Mouse (Mus musculus) neural tube, embryonic 11.5 days (tissue): Measurements from ENCODE around the gene Bcl2a1b. TPM values are rescaled to one million over a fixed set of nuclear protein-coding genes. Genes with fewer than 3 reads are reported as not detected.
"Not testable (repeated sequence)": the region's sequence is repeated elsewhere in the genome, so short reads cannot be mapped to it uniquely, and the experiment has no call there.

Experiments used
- ATAC-seq: fragments of 200-750 bp; cut with Nextera tagmentation; 2 replicates; pipeline ENCODE4 v1.8.0; 2017; ENCODE audit warnings: moderate number of reproducible peaks, mild to moderate bottlenecking, moderate TSS enrichment, moderate library complexity; ENCODE audit not compliant: insufficient read depth, low FRiP score, low TSS enrichment
- DNase-seq: peaks from one replicate; pipeline ENCODE4 v3.0.0-alpha.2; 2015; ENCODE audit warnings: low spot score
- H3K27ac ChIP-seq: fragments of 300-500 bp; sonication (generic); 2 replicates; pipeline ENCODE4 v1.5.1; 2014; ENCODE audit warnings: low read depth, mild to moderate bottlenecking, low read length
- H3K27me3 ChIP-seq: fragments of 300-500 bp; sonication (generic); 2 replicates; pipeline ENCODE4 v1.6.1; 2014; ENCODE audit warnings: mild to moderate bottlenecking, low read length, mixed read lengths; ENCODE audit not compliant: control insufficient read depth, insufficient read depth
- H3K36me3 ChIP-seq: fragments of 300-500 bp; sonication (generic); 2 replicates; pipeline ENCODE4 v1.6.1; 2014; ENCODE audit warnings: mild to moderate bottlenecking, low read length, moderate library complexity, mixed read lengths; ENCODE audit not compliant: control insufficient read depth, insufficient read depth
- H3K4me1 ChIP-seq: fragments of 300-500 bp; sonication (generic); 2 replicates; pipeline ENCODE4 v1.6.1; 2014; ENCODE audit warnings: low read length, mixed read lengths; ENCODE audit not compliant: control insufficient read depth, insufficient read depth
- H3K4me2 ChIP-seq: fragments of 300-500 bp; sonication (generic); 2 replicates; pipeline ENCODE4 v1.6.1; 2014; ENCODE audit warnings: low read depth, mild to moderate bottlenecking, moderate library complexity
- H3K4me3 ChIP-seq: fragments of 300-500 bp; sonication (generic); 2 replicates; pipeline ENCODE4 v1.5.1; 2014; ENCODE audit warnings: low read depth, low read length
- H3K9ac ChIP-seq: fragments of 300-500 bp; sonication (generic); 2 replicates; pipeline ENCODE4 v1.6.1; 2014; ENCODE audit warnings: mild to moderate bottlenecking, low read length
- H3K9me3 ChIP-seq: fragments of 300-500 bp; sonication (generic); 2 replicates; pipeline ENCODE4 v1.6.1; 2016; ENCODE audit warnings: low read length; ENCODE audit not compliant: control insufficient read depth
- WGBS: fragments of 180-500 bp; shearing (Covaris S2); extraction: QIAGEN DNeasy Blood & Tissue Kit; methylation state at CpG from one replicate; pipeline ENCODE4 v1.1.7; 2014; 5-methylcytosine and 5-hydroxymethylcytosine counted together
- polyA plus RNA-seq: library from polyadenylated mRNA; unstranded; fragments of >200 nt; fragmentation: Nextera tagmentation; extraction: Ambion mirVana; gene quantifications from 2 replicates; pipeline ENCODE4 v1.2.1, GENCODE M21; 2014

The Bcl2a1b gene
- polyA plus RNA-seq, result 0.41 and 0.78 TPM in 2 replicates

GRCm38 (mm10) chr9:89198969-89199416 is at the start of gene Bcl2a1b, which contains the start of gene Gm29094:
Gene Bcl2a1b, plus strand, starts transcription at chr9:89199209.
Gene Gm29094, plus strand, starts transcription at chr9:89199379.
- H3K9me3 ChIP-seq, H3K36me3 ChIP-seq, H3K4me2 ChIP-seq, H3K4me3 ChIP-seq, DNase-seq, H3K27me3 ChIP-seq, H3K27ac ChIP-seq, H3K9ac ChIP-seq, H3K4me1 ChIP-seq, ATAC-seq: not testable (repeated sequence)
- 95% methylated on average over 5 of the region's 5 CpGs for WGBS

- not testable (repeated sequence) for H3K36me3 ChIP-seq, H3K4me2 ChIP-seq, H3K27ac ChIP-seq, H3K9me3 ChIP-seq, H3K4me3 ChIP-seq, DNase-seq, ATAC-seq, H3K27me3 ChIP-seq, H3K4me1 ChIP-seq, H3K9ac ChIP-seq
These were observed 26.5 kb upstream of the Bcl2a1b start for GRCm38 (mm10) chr9:89172539-89172938.

- H3K4me3 ChIP-seq, H3K9ac ChIP-seq, ATAC-seq, H3K9me3 ChIP-seq, H3K36me3 ChIP-seq, H3K4me2 ChIP-seq, H3K27me3 ChIP-seq, H3K27ac ChIP-seq, H3K4me1 ChIP-seq: not testable (repeated sequence)
- peak; percentile 29 for DNase-seq
- 34% methylated on average over 2 of the region's 3 CpGs for WGBS
These were observed 20.2 kb upstream of the Bcl2a1b start for GRCm38 (mm10) chr9:89178833-89179232.

GRCm38 (mm10) chr9:89179469-89179868 is 19.5 kb upstream of the Bcl2a1b start:
- H3K4me3 ChIP-seq, DNase-seq, H3K4me2 ChIP-seq, ATAC-seq, H3K27me3 ChIP-seq, H3K36me3 ChIP-seq, H3K9ac ChIP-seq, H3K4me1 ChIP-seq, H3K9me3 ChIP-seq, H3K27ac ChIP-seq: not testable (repeated sequence)
- 88% methylated on average over 2 of the region's 4 CpGs for WGBS

- not testable (repeated sequence) for H3K9ac ChIP-seq, ATAC-seq, H3K9me3 ChIP-seq, H3K4me3 ChIP-seq, H3K4me2 ChIP-seq, H3K4me1 ChIP-seq, H3K27ac ChIP-seq, DNase-seq, H3K36me3 ChIP-seq, H3K27me3 ChIP-seq
- 83% methylated on average over 15 of the region's 15 CpGs for WGBS
These were observed 12.0 kb upstream of the Bcl2a1b start for GRCm38 (mm10) chr9:89187006-89187405.

GRCm38 (mm10) chr9:89195483-89195882 is 3.5 kb upstream of the Bcl2a1b start:
- not testable (repeated sequence) for H3K27me3 ChIP-seq

GRCm38 (mm10) chr9:89197509-89197908 is 1.5 kb upstream of the Bcl2a1b start:
- 88% methylated on average over 1 of the region's 1 CpGs for WGBS
- not testable (repeated sequence) for H3K36me3 ChIP-seq, H3K9ac ChIP-seq, ATAC-seq, DNase-seq, H3K4me3 ChIP-seq, H3K27me3 ChIP-seq, H3K4me2 ChIP-seq, H3K9me3 ChIP-seq, H3K4me1 ChIP-seq, H3K27ac ChIP-seq

More at GRCm38 (mm10) chr9:89195483-89195882, 3.5 kb upstream of the Bcl2a1b start:
- not testable (repeated sequence) for H3K9ac ChIP-seq, H3K4me1 ChIP-seq, H3K9me3 ChIP-seq, H3K27ac ChIP-seq, ATAC-seq, H3K4me2 ChIP-seq, H3K4me3 ChIP-seq, H3K36me3 ChIP-seq, DNase-seq

GRCm38 (mm10) chr9:89198349-89198748 is 660 bp upstream of the Bcl2a1b start:
- WGBS, result 94% methylated on average over 3 of the region's 3 CpGs
- not testable (repeated sequence) for H3K9ac ChIP-seq, H3K4me2 ChIP-seq, H3K9me3 ChIP-seq, DNase-seq, H3K27me3 ChIP-seq, H3K4me1 ChIP-seq, H3K27ac ChIP-seq, H3K4me3 ChIP-seq, ATAC-seq, H3K36me3 ChIP-seq

- not testable (repeated sequence) for H3K36me3 ChIP-seq, ATAC-seq, DNase-seq, H3K9me3 ChIP-seq, H3K27ac ChIP-seq, H3K27me3 ChIP-seq, H3K4me2 ChIP-seq, H3K4me1 ChIP-seq, H3K4me3 ChIP-seq, H3K9ac ChIP-seq
These were observed 3.2 kb downstream of the Bcl2a1b start for GRCm38 (mm10) chr9:89202256-89202655.
